Mouse (Mus musculus): ENCODE results near the gene Taar4. TPM values are rescaled to one million over a fixed set of nuclear protein-coding genes. Genes with fewer than 3 reads are reported as not detected.

Gene Taar4
- polyA plus RNA-seq, 1 experiment, result not detected

DNA sequence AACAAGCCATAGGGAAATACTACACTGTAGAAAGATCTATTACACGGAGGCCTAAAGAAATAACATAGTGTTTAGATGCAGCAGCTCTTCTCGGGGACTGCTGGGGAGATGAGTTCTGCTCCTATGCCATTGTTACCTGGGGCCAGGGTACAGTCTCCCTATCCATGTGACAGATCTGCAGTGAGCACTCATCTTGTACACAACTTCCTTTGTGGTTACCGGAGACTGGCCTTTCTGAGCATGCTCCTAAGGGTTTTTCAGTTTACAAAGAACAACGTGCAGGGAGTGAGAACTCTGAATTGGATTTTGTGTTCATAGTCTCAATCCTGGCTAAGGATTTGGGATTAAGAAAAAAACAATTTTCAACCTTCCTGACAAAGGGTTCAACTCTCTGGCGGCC is 26.1 kb downstream of the Taar4 start:
- peaks cover 5% of the 10 kb centered on the region for H3K27me3 ChIP-seq (ENCODE audit: control insufficient read depth, insufficient read depth, insufficient read length)
- H3K4me2 ChIP-seq (ENCODE audit: low read depth), result no peak overlapping the region
- H3ac ChIP-seq (ENCODE audit: control insufficient read depth, insufficient read length), result no peak overlapping the region
- no peaks in the 10 kb centered on the region for H3K79me2 ChIP-seq (ENCODE audit: control insufficient read depth, insufficient read depth)
- TF ChIP-seq POLR2AphosphoS2 (IDR thresholded peaks at IDR 0.05; ENCODE audit: insufficient read length, low read depth) (no peak), MYOD1 (IDR thresholded peaks at IDR 0.05; ENCODE audit: control insufficient read depth in 1 of 3, insufficient read length in 2 of 3, low read depth in 2 of 3) (no peak), E2F4 (IDR thresholded peaks at IDR 0.05; ENCODE audit: insufficient read depth) (no peak), POLR2A (IDR thresholded peaks at IDR 0.05; ENCODE audit: insufficient read length, low read depth) (no peak), SRF (IDR thresholded peaks at IDR 0.05; ENCODE audit: control insufficient read depth, insufficient read length, low read depth) (no peak), USF1 (IDR thresholded peaks at IDR 0.05; ENCODE audit: low read depth) (no peak), REST (IDR thresholded peaks at IDR 0.05; ENCODE audit: insufficient read depth, insufficient read length) (no peak), TCF3 (IDR thresholded peaks at IDR 0.05; ENCODE audit: insufficient read length, low read depth) (no peak), MYOG (IDR thresholded peaks at IDR 0.05; ENCODE audit: control insufficient read depth in 1 of 3, insufficient read depth in 1 of 3, insufficient read length in 2 of 3, low read depth in 2 of 3) (no peak), CEBPB (IDR thresholded peaks at IDR 0.05; ENCODE audit: insufficient read depth, poor library complexity, severe bottlenecking) (no peak), TCF12 (IDR thresholded peaks at IDR 0.05; ENCODE audit: insufficient read depth, poor library complexity, severe bottlenecking) (no peak), MAX (IDR thresholded peaks at IDR 0.05; ENCODE audit: low read depth) (no peak)
- H3K36me3 ChIP-seq (ENCODE audit: control insufficient read depth, insufficient read depth), result no peaks in the 10 kb centered on the region
- no peak overlapping the region for H3K4me3 ChIP-seq

DNA sequence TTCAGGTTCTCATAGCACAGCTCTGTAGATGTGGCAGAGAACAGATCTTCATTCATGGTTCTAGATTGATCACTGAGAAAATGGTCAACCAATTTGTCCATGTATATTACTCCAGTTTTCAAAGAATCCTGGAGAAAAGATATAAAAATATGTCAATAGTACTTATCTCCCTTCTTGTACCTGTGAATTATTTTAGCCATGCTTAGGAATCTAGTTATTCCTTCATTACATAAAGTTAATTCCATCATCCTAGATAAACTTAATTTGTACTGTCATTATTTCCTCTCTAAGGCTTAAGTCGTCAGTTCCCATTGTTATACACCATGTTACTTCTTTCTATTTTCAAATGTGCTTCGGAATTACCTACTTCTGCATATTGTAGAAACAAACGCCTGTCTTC is 33.1 kb downstream of the Taar4 start, which contains the start of gene Taar7a:
Gene Taar7a, minus strand, starts transcription at position 101 of the 400 bp plus-strand sequence.
- TF ChIP-seq MYOD1 (IDR thresholded peaks at IDR 0.05; ENCODE audit: control insufficient read depth in 1 of 3, insufficient read length in 2 of 3, low read depth in 2 of 3), result no peak
- no peak for TF ChIP-seq POLR2AphosphoS2 (IDR thresholded peaks at IDR 0.05; ENCODE audit: insufficient read length, low read depth)
- TF ChIP-seq POLR2A (IDR thresholded peaks at IDR 0.05; ENCODE audit: insufficient read length, low read depth), result no peak
- Histone ChIP-seq H3K36me3 (ENCODE audit: control insufficient read depth, insufficient read depth) (no peaks in the 10 kb centered on the region), H3K4me3 (no peak within 1 kb of the TSS), H3K4me2 (ENCODE audit: low read depth) (no peak within 1 kb of the TSS), H3K27me3 (ENCODE audit: control insufficient read depth, insufficient read depth, insufficient read length) (peaks cover 5% of the 10 kb centered on the region), H3ac (ENCODE audit: control insufficient read depth, insufficient read length) (no peak within 1 kb of the TSS), H3K79me2 (ENCODE audit: control insufficient read depth, insufficient read depth) (no peaks in the 10 kb centered on the region)

DNA sequence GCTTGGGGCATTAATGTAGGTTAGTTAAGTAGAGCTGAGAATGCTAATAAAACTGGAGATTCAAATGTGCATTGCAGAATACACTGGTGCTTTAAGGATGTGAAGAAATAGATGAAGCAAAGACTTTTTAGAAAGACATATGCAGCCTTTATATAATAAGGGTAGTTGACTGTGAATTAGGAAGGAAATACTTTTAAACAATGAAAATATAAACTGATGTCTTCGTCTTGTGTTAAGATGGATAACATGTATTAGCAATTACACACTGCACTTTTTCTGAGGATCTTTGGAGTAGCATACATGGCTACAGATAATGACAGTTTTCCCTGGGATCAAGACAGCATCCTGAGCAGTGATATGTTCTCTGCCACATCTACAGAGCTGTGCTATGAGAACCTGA is 39.3 kb downstream of the Taar4 start, which contains the start of gene Taar7b:
Gene Taar7b, plus strand, starts transcription at position 301 of the 400 bp plus-strand sequence.
- no peaks in the 10 kb centered on the region for H3K79me2 ChIP-seq (ENCODE audit: control insufficient read depth, insufficient read depth)
- no peaks in the 10 kb centered on the region for H3K27me3 ChIP-seq (ENCODE audit: control insufficient read depth, insufficient read depth, insufficient read length)
- H3K4me3 ChIP-seq, result no peak within 1 kb of the TSS
- H3K36me3 ChIP-seq (ENCODE audit: control insufficient read depth, insufficient read depth), result no peaks in the 10 kb centered on the region
- no peak for TF ChIP-seq SRF (IDR thresholded peaks at IDR 0.05; ENCODE audit: control insufficient read depth, insufficient read length, low read depth)
- no peak for TF ChIP-seq TCF3 (IDR thresholded peaks at IDR 0.05; ENCODE audit: insufficient read length, low read depth)
- no peak for TF ChIP-seq MAX (IDR thresholded peaks at IDR 0.05; ENCODE audit: low read depth)
- no peak for TF ChIP-seq USF1 (IDR thresholded peaks at IDR 0.05; ENCODE audit: low read depth)
- no peak for TF ChIP-seq MYOD1 (IDR thresholded peaks at IDR 0.05; ENCODE audit: control insufficient read depth in 1 of 3, insufficient read length in 2 of 3, low read depth in 2 of 3)
- TF ChIP-seq TCF12 (IDR thresholded peaks at IDR 0.05; ENCODE audit: insufficient read depth, poor library complexity, severe bottlenecking), result no peak
- TF ChIP-seq POLR2AphosphoS2 (IDR thresholded peaks at IDR 0.05; ENCODE audit: insufficient read length, low read depth), result no peak
- no peak for TF ChIP-seq REST (IDR thresholded peaks at IDR 0.05; ENCODE audit: insufficient read depth, insufficient read length)
- TF ChIP-seq E2F4 (IDR thresholded peaks at IDR 0.05; ENCODE audit: insufficient read depth), result no peak
- no peak for TF ChIP-seq MYOG (IDR thresholded peaks at IDR 0.05; ENCODE audit: control insufficient read depth in 1 of 3, insufficient read depth in 1 of 3, insufficient read length in 2 of 3, low read depth in 2 of 3)
- H3ac ChIP-seq (ENCODE audit: control insufficient read depth, insufficient read length), result no peak within 1 kb of the TSS
- no peak within 1 kb of the TSS for H3K4me2 ChIP-seq (ENCODE audit: low read depth)

DNA sequence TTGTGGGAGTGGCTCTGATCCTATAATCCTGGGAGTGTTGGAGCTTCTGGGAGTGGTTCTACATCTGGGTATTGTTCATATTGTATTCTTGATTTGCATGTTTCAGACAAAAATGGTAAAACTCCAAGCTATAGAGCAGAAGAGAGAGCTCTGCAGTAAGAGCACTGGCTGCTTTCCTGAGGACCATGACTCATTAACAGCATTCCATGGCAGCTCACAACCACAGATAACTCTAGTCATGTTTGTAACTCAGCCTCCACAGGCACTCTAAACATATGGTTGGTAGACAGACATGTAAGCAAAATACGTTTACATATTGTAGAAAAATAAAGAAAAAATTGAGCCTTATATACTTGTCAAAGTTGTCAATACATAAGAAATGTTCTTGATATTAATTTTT is 46.1 kb downstream of the Taar4 start:
- Histone ChIP-seq H3K4me3 (no peak overlapping the region), H3K27me3 (ENCODE audit: control insufficient read depth, insufficient read depth, insufficient read length) (no peaks in the 10 kb centered on the region), H3ac (ENCODE audit: control insufficient read depth, insufficient read length) (no peak overlapping the region), H3K36me3 (ENCODE audit: control insufficient read depth, insufficient read depth) (no peaks in the 10 kb centered on the region), H3K4me2 (ENCODE audit: low read depth) (no peak overlapping the region), H3K79me2 (ENCODE audit: control insufficient read depth, insufficient read depth) (no peaks in the 10 kb centered on the region)
- TF ChIP-seq POLR2AphosphoS2 (IDR thresholded peaks at IDR 0.05; ENCODE audit: insufficient read length, low read depth), result no peak

DNA sequence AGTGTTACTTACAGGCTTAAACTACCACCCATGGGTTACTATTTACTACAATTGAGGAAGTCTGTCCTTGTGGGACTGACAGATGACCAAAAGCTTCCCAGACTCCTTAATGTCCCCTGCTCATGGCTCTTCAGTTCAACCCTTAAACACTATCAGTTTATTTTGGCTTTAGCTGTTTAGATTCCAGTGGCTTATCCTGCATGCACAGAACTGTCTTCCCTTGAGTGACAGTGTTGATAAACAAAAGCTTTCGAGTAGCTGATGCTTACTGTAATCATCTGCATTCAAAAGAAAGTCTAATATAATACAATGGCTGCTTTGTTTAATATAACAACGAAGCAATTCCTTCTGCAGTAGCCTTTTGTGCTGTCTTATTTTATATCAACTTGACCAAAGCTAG is 46.7 kb downstream of the Taar4 start:
- H3K79me2 ChIP-seq (ENCODE audit: control insufficient read depth, insufficient read depth), result no peaks in the 10 kb centered on the region
- TF ChIP-seq SRF (IDR thresholded peaks at IDR 0.05; ENCODE audit: control insufficient read depth, insufficient read length, low read depth) (no peak), USF1 (IDR thresholded peaks at IDR 0.05; ENCODE audit: low read depth) (no peak)
- H3K27me3 ChIP-seq (ENCODE audit: control insufficient read depth, insufficient read depth, insufficient read length), result no peaks in the 10 kb centered on the region

DNA sequence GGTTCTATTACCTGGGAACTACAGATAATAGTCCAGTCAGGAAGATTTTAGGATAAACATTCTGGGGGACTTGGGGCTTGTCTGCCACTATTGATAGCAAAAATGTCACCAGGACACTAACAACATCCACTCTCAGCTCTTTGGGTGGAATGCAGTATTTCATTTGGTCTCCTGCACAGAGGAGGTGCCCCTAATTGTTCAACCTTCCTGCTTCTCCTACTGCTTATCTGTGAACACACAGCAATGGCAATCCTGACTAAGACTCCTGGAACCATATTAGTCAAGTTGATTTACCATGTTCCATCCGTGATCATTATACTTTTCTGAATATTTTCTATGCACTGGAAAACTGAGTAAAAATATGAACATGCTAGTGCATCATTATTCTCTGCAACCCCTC is 47.8 kb downstream of the Taar4 start:
- H3K79me2 ChIP-seq (ENCODE audit: control insufficient read depth, insufficient read depth), result no peaks in the 10 kb centered on the region
- no peak for TF ChIP-seq POLR2A (IDR thresholded peaks at IDR 0.05; ENCODE audit: insufficient read length, low read depth)
- no peaks in the 10 kb centered on the region for H3K36me3 ChIP-seq (ENCODE audit: control insufficient read depth, insufficient read depth)
- no peaks in the 10 kb centered on the region for H3K27me3 ChIP-seq (ENCODE audit: control insufficient read depth, insufficient read depth, insufficient read length)
- H3K4me3 ChIP-seq, result no peak overlapping the region
- H3K4me2 ChIP-seq (ENCODE audit: low read depth), result no peak overlapping the region
- no peak overlapping the region for H3ac ChIP-seq (ENCODE audit: control insufficient read depth, insufficient read length)

More for the DNA sequence above, 46.7 kb downstream of the Taar4 start:
- no peak overlapping the region for H3K4me2 ChIP-seq (ENCODE audit: low read depth)
- H3K36me3 ChIP-seq (ENCODE audit: control insufficient read depth, insufficient read depth), result no peaks in the 10 kb centered on the region
- no peak overlapping the region for H3ac ChIP-seq (ENCODE audit: control insufficient read depth, insufficient read length)
- no peak overlapping the region for H3K4me3 ChIP-seq

Other genes starting within 250 kb of the Taar4 start
- 4,767 TPM for gene Rps12, start 173.2 kb upstream of the Taar4 start, polyA plus RNA-seq (2012; fragmentation: generic; extraction: Trizol)
- gene Slc18b1, start 163.5 kb upstream of the Taar4 start, polyA plus RNA-seq (2012; fragmentation: generic; extraction: Trizol), result 7.0 TPM
- not detected for gene Vnn3, start 109.0 kb upstream of the Taar4 start, polyA plus RNA-seq (2012; fragmentation: generic; extraction: Trizol)
- not detected for gene Vnn1, start 65.8 kb upstream of the Taar4 start, polyA plus RNA-seq (2012; fragmentation: generic; extraction: Trizol)
- gene Taar1, start 40.1 kb upstream of the Taar4 start, polyA plus RNA-seq (2012; fragmentation: generic; extraction: Trizol), result not detected
- gene Taar2, start 21.9 kb upstream of the Taar4 start, polyA plus RNA-seq (2012; fragmentation: generic; extraction: Trizol), result not detected
- gene Taar3, start 10.9 kb upstream of the Taar4 start, polyA plus RNA-seq (2012; fragmentation: generic; extraction: Trizol), result not detected
- not detected for gene Taar5, start 10.2 kb downstream of the Taar4 start, polyA plus RNA-seq (2012; fragmentation: generic; extraction: Trizol)
- gene Taar6, start 25.2 kb downstream of the Taar4 start, polyA plus RNA-seq (2012; fragmentation: generic; extraction: Trizol), result not detected
- gene Taar7a, start 33.0 kb downstream of the Taar4 start, polyA plus RNA-seq (2012; fragmentation: generic; extraction: Trizol), result not detected
- gene Taar7b, start 39.4 kb downstream of the Taar4 start, polyA plus RNA-seq (2012; fragmentation: generic; extraction: Trizol), result not detected
- not detected for gene Taar7d, start 66.7 kb downstream of the Taar4 start, polyA plus RNA-seq (2012; fragmentation: generic; extraction: Trizol)
- not detected for gene Taar7e, start 77.1 kb downstream of the Taar4 start, polyA plus RNA-seq (2012; fragmentation: generic; extraction: Trizol)
- gene Taar7f, start 89.0 kb downstream of the Taar4 start, polyA plus RNA-seq (2012; fragmentation: generic; extraction: Trizol), result not detected
- gene Taar8a, start 116.0 kb downstream of the Taar4 start, polyA plus RNA-seq (2012; fragmentation: generic; extraction: Trizol), result not detected
- gene Taar8b, start 131.8 kb downstream of the Taar4 start, polyA plus RNA-seq (2012; fragmentation: generic; extraction: Trizol), result not detected
- not detected for gene Taar8c, start 141.4 kb downstream of the Taar4 start, polyA plus RNA-seq (2012; fragmentation: generic; extraction: Trizol)
- not detected for gene Taar9, start 149.0 kb downstream of the Taar4 start, polyA plus RNA-seq (2012; fragmentation: generic; extraction: Trizol)
- gene Stx7, start 188.8 kb downstream of the Taar4 start, polyA plus RNA-seq (2012; fragmentation: generic; extraction: Trizol), result 54.6 TPM

Data from myocyte (in vitro differentiated cells).